Mouse (Mus musculus) urinary bladder, postnatal 0 days (tissue): ENCODE measurements around the gene Clec14a. TPM values are rescaled to one million over a fixed set of nuclear protein-coding genes. Genes with fewer than 3 reads are reported as not detected.

Experiments
- polyA plus RNA-seq: library from polyadenylated mRNA; unstranded; fragments of >200 nt; fragmentation: Nextera tagmentation; extraction: Ambion mirVana; gene quantifications from 2 replicates; pipeline ENCODE4 v1.2.1, GENCODE M21; 2015

The Clec14a gene
- polyA plus RNA-seq, result 8.1 and 8.6 TPM in 2 replicates

GRCm38 (mm10) chr12:58268563-58269501 lies at the start of gene Clec14a:
Gene Clec14a (minus strand): TSS chr12:58269290.

Other genes with a start within 250 kb of the Clec14a start
- gene Sstr1, start 57.5 kb downstream of the Clec14a start, polyA plus RNA-seq, result 0.07 and 0.14 TPM in 2 replicates